Mouse (Mus musculus): ENCODE data around the gene Bola2.

GRCm38 (mm10) chr7:126693781-126694180, 1.4 kb upstream of the Bola2 start:
- TF ChIP-seq POLR2A (IDR thresholded peaks at IDR 0.05; ENCODE audit: borderline replicate concordance, extremely low read depth, low read depth, low read length) (no peak), CTCF (IDR thresholded peaks at IDR 0.05; ENCODE audit: insufficient read depth, low read length) (no peak)

Data from lung, adult 2 months (tissue).